Mouse (Mus musculus): ENCODE measurements around the gene Gm9507. TPM values are rescaled to one million over a fixed set of nuclear protein-coding genes. Genes with fewer than 3 reads are reported as not detected.
"Not testable (repeated sequence)": the region's sequence is repeated elsewhere in the genome, so short reads cannot be mapped to it uniquely, and the experiment has no call there.

Gene Gm9507
- polyA plus RNA-seq, 1 experiment from 2014 or later, result not detected

DNA sequence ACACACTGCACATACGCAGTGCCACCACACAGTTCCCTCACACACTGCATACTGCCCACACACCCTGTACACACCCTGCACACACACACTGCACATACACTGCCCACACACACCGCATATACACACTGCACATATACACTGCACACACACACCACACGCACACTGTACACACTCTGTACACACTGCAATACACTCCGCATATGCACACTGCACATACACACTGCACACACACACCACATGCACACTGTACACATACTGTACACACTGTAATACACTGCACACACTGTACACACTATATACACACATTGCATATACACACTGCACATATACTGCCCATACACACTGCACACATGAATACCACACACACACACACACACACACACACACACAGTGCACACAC lies 6.9 kb upstream of the Gm9507 start:
- H3K27me3 ChIP-seq (ENCODE audit: control insufficient read depth, insufficient read depth, low read length), result no peaks in the 10 kb centered on the region
- no peak for ATAC-seq (ENCODE audit: low FRiP score, low TSS enrichment)
- no peak overlapping the region for H3K4me3 ChIP-seq (ENCODE audit: low read length)
- 97% methylated on average over 4 of the region's 4 CpGs for WGBS
- no peak overlapping the region for H3K27ac ChIP-seq (ENCODE audit: low read depth, low read length)
- H3K9ac ChIP-seq (ENCODE audit: low read depth, low read length), result no peak overlapping the region
- H3K36me3 ChIP-seq (ENCODE audit: control insufficient read depth, insufficient read depth, low read length), result no peaks in the 10 kb centered on the region
- H3K4me1 ChIP-seq (ENCODE audit: control insufficient read depth, insufficient read depth, low read length), result no peaks in the 10 kb centered on the region
- H3K9me3 ChIP-seq (ENCODE audit: control insufficient read depth, low read length), result peaks cover 2% of the 10 kb centered on the region; the same call in 1 of the 2 replicates
- no peak overlapping the region for H3K4me2 ChIP-seq (replicated peaks; ENCODE audit: low read depth, low read length)

DNA sequence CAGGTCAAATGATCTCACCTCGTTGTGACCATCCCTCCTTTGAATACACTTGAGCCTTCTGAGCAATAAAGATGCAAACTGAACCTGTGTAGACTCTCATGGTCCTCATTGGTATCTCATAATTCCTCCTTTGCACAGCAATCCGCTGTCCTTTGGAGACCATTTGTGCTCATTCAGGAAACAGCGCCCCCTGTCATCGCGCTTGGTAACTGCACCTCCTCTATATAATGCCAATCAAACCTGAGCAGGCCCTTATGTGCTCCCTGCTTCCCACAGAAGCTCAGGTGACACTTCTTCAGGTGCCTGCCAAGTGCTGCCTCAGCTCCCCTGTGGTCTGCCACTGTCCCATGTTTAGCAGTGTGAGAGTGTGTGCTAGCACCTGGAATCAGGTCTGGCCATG lies 3.9 kb upstream of the Gm9507 start:
- no peak for ATAC-seq (ENCODE audit: low FRiP score, low TSS enrichment)
- 35% methylated on average over 5 of the region's 5 CpGs for WGBS
- Histone ChIP-seq H3K36me3 (ENCODE audit: control insufficient read depth, insufficient read depth, low read length) (no peaks in the 10 kb centered on the region), H3K9me3 (ENCODE audit: control insufficient read depth, low read length) (no peaks in the 10 kb centered on the region), H3K4me3 (ENCODE audit: low read length) (no peak overlapping the region), H3K4me1 (ENCODE audit: control insufficient read depth, insufficient read depth, low read length) (no peaks in the 10 kb centered on the region), H3K27me3 (ENCODE audit: control insufficient read depth, insufficient read depth, low read length) (no peaks in the 10 kb centered on the region), H3K9ac (ENCODE audit: low read depth, low read length) (no peak overlapping the region), H3K27ac (ENCODE audit: low read depth, low read length) (no peak overlapping the region), H3K4me2 (replicated peaks; ENCODE audit: low read depth, low read length) (no peak overlapping the region)

DNA sequence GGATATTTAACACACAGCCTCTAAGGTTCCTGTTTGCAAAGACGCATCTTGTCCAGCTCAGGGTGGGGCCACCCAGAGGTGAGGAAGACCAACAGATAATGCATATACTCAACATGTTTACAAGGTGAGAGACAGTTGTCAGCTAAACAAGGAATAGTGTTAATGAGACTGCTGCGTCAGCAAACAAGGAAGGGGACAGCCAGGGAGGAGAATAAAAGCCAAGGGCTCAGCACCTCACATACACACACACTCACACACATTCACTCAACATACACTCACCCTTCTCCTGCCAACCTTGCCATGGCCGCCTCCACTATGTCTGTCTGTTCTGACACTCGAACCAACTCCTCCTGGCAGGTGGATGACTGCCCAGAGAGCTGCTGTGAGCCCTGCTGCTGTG lies 2.7 kb upstream of the Gm9507 start, which contains the start of gene Gm2696:
Gene Gm2696, plus strand, starts transcription at position 301 of the 400 bp plus-strand sequence.
- Histone ChIP-seq H3K36me3 (ENCODE audit: control insufficient read depth, insufficient read depth, low read length) (no peaks in the 10 kb centered on the region), H3K27ac (ENCODE audit: low read depth, low read length) (no peak within 1 kb of the TSS), H3K4me3 (ENCODE audit: low read length) (no peak within 1 kb of the TSS), H3K9ac (ENCODE audit: low read depth, low read length) (no peak within 1 kb of the TSS), H3K4me1 (ENCODE audit: control insufficient read depth, insufficient read depth, low read length) (no peaks in the 10 kb centered on the region), H3K27me3 (ENCODE audit: control insufficient read depth, insufficient read depth, low read length) (no peaks in the 10 kb centered on the region), H3K4me2 (replicated peaks; ENCODE audit: low read depth, low read length) (no peak within 1 kb of the TSS), H3K9me3 (ENCODE audit: control insufficient read depth, low read length) (peaks cover 4% of the 10 kb centered on the region)
- ATAC-seq (ENCODE audit: low FRiP score, low TSS enrichment), result no peak
- WGBS, result 70% methylated on average over 4 of the region's 4 CpGs

DNA sequence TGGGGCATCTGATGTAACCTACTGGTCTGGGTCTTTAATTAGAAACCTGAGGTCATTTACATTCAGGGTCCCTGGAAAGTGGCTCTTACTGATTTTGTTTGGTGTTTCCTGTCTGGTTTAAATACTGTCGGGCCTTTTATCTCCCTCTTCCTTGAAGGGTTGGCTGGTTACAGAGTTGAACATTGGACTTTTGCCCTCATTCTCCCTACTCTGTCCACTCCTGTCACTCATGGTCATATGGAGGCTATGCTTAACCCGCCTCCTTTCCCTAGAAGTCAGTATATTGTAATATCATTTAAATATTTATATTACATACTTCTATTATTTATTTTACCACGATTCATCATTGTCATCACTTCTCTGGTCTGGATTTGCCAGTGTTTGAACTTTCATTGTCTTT lies 7.5 kb downstream of the Gm9507 start:
- Histone ChIP-seq H3K4me1 (ENCODE audit: control insufficient read depth, insufficient read depth, low read length) (no peaks in the 10 kb centered on the region), H3K9me3 (ENCODE audit: control insufficient read depth, low read length) (no peaks in the 10 kb centered on the region; the same call in 1 of the 2 replicates), H3K4me2 (replicated peaks; ENCODE audit: low read depth, low read length) (no peak overlapping the region), H3K36me3 (ENCODE audit: control insufficient read depth, insufficient read depth, low read length) (no peaks in the 10 kb centered on the region), H3K4me3 (ENCODE audit: low read length) (no peak overlapping the region), H3K9ac (ENCODE audit: low read depth, low read length) (no peak overlapping the region), H3K27me3 (ENCODE audit: control insufficient read depth, insufficient read depth, low read length) (no peaks in the 10 kb centered on the region), H3K27ac (ENCODE audit: low read depth, low read length) (no peak overlapping the region)
- no peak for ATAC-seq (ENCODE audit: low FRiP score, low TSS enrichment)
- WGBS, result 81% methylated on average over 3 of the region's 3 CpGs

DNA sequence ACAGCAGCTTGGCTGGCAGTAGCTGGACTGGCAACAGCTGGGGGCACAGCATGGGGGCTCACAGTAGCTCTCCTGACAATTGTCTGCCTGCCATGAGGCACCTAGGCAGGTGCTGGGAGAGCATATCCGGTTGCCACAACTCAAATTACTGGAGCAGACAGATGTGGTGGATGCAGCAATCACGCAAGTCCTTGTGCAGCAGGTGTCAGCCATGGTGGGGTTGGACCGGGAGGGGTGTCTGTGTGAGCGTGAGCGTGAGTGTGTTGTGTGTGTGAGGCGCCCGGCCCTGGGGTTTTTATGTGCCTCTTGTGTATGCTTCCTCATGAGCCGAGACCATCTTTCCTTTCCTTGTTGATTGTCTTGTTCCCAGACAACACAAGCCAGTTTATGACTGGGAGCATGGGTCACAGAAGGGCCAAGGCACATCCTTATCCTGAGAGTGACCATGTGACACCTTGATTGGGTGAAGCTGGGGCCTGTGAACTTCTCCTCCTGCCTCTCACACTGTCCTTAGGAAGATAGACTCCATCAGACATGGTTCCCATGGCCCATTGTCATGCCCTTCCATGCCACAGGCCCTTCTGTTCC lies 12.6 kb downstream of the Gm9507 start, which contains the start of gene Gm19668:
Gene Gm19668, minus strand, starts transcription at position 213 of the 588 bp plus-strand sequence.
- no peak for ATAC-seq (ENCODE audit: low FRiP score, low TSS enrichment)
- no peaks in the 10 kb centered on the region for H3K27me3 ChIP-seq (ENCODE audit: control insufficient read depth, insufficient read depth, low read length)
- no peak within 1 kb of the TSS for H3K27ac ChIP-seq (ENCODE audit: low read depth, low read length)
- no peak within 1 kb of the TSS for H3K4me3 ChIP-seq (ENCODE audit: low read length)
- H3K9ac ChIP-seq (ENCODE audit: low read depth, low read length), result no peak within 1 kb of the TSS
- no peaks in the 10 kb centered on the region for H3K9me3 ChIP-seq (ENCODE audit: control insufficient read depth, low read length)
- H3K4me1 ChIP-seq (ENCODE audit: control insufficient read depth, insufficient read depth, low read length), result no peaks in the 10 kb centered on the region
- 54% methylated on average over 8 of the region's 8 CpGs for WGBS
- H3K36me3 ChIP-seq (ENCODE audit: control insufficient read depth, insufficient read depth, low read length), result no peaks in the 10 kb centered on the region
- no peak within 1 kb of the TSS for H3K4me2 ChIP-seq (replicated peaks; ENCODE audit: low read depth, low read length)

DNA sequence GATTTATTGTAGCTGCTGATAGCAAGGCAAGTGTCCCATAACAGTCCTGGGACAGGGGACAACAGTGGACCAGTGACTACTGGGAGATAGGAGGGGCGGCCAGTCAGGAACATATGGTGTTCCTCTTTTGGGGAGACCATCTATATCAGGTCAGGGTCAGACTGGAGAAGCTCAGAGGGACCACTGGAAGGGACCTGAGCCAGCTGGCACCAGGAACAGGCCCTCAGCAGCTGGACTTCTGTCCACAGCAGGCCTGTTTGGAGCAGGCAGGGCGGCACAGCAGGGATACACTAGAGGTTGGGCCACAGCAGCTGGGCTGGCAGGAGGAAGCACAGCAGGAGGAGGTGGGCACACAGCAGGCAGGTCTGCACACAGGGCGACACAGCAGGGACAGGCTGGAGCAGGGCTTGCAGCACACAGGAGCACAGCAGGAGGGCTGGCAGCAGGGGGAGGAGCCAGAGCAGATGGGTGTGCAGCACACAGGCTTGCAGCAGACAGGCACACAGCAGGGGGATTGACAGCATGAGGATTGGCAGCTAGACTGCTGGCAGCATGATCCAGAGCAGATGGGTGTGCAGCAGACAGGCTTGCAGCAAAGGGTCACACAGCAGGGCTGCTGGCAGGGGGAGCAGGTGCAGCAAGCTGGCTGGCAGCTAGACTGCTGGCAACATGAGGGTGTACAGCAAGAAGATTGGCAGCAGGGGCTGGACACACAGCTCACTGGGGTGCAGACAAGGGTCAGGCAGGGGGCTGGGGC lies 13.3 kb downstream of the Gm9507 start:
- H3K4me1 ChIP-seq (ENCODE audit: control insufficient read depth, insufficient read depth, low read length); H3K36me3 ChIP-seq (ENCODE audit: control insufficient read depth, insufficient read depth, low read length); ATAC-seq (ENCODE audit: low FRiP score, low TSS enrichment); H3K4me2 ChIP-seq (replicated peaks; ENCODE audit: low read depth, low read length); H3K9me3 ChIP-seq (ENCODE audit: control insufficient read depth, low read length); H3K4me3 ChIP-seq (ENCODE audit: low read length); H3K27me3 ChIP-seq (ENCODE audit: control insufficient read depth, insufficient read depth, low read length); H3K9ac ChIP-seq (ENCODE audit: low read depth, low read length); H3K27ac ChIP-seq (ENCODE audit: low read depth, low read length): not testable (repeated sequence)
- 53% methylated on average over 3 of the region's 3 CpGs for WGBS

DNA sequence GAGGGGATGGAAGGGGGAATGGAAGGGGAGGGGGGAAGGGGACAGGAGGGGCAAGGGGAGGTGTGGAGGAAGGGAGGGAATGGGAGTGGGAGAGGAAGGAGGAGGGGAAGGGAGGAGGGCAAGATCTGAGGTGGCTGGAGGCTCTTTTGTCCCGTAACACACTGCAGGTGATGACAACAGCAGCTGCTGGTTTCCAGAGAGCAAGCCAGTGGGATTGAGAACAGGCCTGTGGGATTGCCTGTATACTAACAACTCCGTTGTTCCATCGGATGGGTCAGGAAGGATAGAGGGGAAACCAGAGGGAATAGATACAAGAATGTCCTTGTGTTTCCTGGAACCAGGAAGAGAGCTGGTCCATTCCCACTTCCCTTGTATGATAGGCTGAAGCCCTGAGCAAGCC lies 14.0 kb downstream of the Gm9507 start:
- no peaks in the 10 kb centered on the region for H3K4me1 ChIP-seq (ENCODE audit: control insufficient read depth, insufficient read depth, low read length)
- H3K27me3 ChIP-seq (ENCODE audit: control insufficient read depth, insufficient read depth, low read length), result no peaks in the 10 kb centered on the region
- no peak overlapping the region for H3K9ac ChIP-seq (ENCODE audit: low read depth, low read length)
- no peaks in the 10 kb centered on the region for H3K9me3 ChIP-seq (ENCODE audit: control insufficient read depth, low read length)
- no peak overlapping the region for H3K4me3 ChIP-seq (ENCODE audit: low read length)
- no peak overlapping the region for H3K27ac ChIP-seq (ENCODE audit: low read depth, low read length)
- no peak for ATAC-seq (ENCODE audit: low FRiP score, low TSS enrichment)
- 16% methylated on average over 3 of the region's 3 CpGs for WGBS
- no peak overlapping the region for H3K4me2 ChIP-seq (replicated peaks; ENCODE audit: low read depth, low read length)
- H3K36me3 ChIP-seq (ENCODE audit: control insufficient read depth, insufficient read depth, low read length), result no peaks in the 10 kb centered on the region

DNA sequence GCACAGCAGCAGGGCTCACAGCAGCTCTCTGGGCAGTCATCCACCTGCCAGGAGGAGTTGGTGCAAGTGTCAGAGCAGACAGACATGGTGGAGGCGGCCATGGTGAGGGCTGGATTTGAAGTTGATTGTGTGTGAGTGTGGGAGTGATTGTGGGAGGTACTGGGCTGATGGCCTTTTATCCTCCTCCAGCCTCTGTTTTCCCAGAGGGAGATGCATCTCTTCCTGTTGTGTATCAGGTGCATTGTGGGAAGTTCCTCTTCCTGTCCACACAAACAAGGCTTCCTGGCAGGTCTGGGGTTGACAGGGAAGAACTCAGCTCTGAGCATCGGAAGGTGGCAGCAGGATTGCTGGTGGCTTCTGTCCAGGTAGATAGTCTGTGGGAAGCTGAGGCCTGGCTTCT lies 16.7 kb downstream of the Gm9507 start, which contains the start of gene Gm9639:
Gene Gm9639, minus strand, starts transcription at position 101 of the 400 bp plus-strand sequence.
- Histone ChIP-seq H3K27me3 (ENCODE audit: control insufficient read depth, insufficient read depth, low read length) (no peaks in the 10 kb centered on the region), H3K4me1 (ENCODE audit: control insufficient read depth, insufficient read depth, low read length) (no peaks in the 10 kb centered on the region), H3K27ac (ENCODE audit: low read depth, low read length) (no peak within 1 kb of the TSS), H3K9me3 (ENCODE audit: control insufficient read depth, low read length) (no peaks in the 10 kb centered on the region), H3K9ac (ENCODE audit: low read depth, low read length) (no peak within 1 kb of the TSS), H3K4me3 (ENCODE audit: low read length) (no peak within 1 kb of the TSS), H3K36me3 (ENCODE audit: control insufficient read depth, insufficient read depth, low read length) (no peaks in the 10 kb centered on the region), H3K4me2 (replicated peaks; ENCODE audit: low read depth, low read length) (no peak within 1 kb of the TSS)
- no peak for ATAC-seq (ENCODE audit: low FRiP score, low TSS enrichment)
- 37% methylated on average over 2 of the region's 2 CpGs for whole genome bisulfite sequencing

DNA sequence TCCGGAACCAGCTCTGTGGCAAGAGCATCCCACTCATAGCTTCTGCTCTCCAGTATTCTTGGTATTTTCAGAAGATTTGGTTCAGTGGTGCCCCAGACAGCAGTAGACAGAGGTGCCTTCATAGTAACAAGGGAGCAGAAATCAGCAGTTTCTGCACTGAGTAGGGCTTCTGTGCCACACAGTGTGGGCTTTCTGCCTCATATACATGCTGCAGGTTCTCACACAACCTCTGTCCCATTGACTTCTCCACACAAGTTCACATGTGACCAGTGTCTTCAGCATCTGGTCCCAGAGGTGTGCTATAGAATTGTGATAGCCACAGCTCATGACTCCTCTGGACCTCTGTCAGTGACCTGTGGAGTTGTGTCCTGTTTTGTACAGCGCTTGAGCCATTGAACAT lies 23.0 kb downstream of the Gm9507 start:
- H3K4me2 ChIP-seq (replicated peaks; ENCODE audit: low read depth, low read length), result no peak overlapping the region
- no peak overlapping the region for H3K4me3 ChIP-seq (ENCODE audit: low read length)
- H3K27me3 ChIP-seq (ENCODE audit: control insufficient read depth, insufficient read depth, low read length), result no peaks in the 10 kb centered on the region
- no peaks in the 10 kb centered on the region for H3K36me3 ChIP-seq (ENCODE audit: control insufficient read depth, insufficient read depth, low read length)
- no peak overlapping the region for H3K9ac ChIP-seq (ENCODE audit: low read depth, low read length)
- 62% methylated on average over 2 of the region's 2 CpGs for WGBS
- no peaks in the 10 kb centered on the region for H3K4me1 ChIP-seq (ENCODE audit: control insufficient read depth, insufficient read depth, low read length)
- no peak overlapping the region for H3K27ac ChIP-seq (ENCODE audit: low read depth, low read length)
- no peaks in the 10 kb centered on the region for H3K9me3 ChIP-seq (ENCODE audit: control insufficient read depth, low read length)
- no peak for ATAC-seq (ENCODE audit: low FRiP score, low TSS enrichment)
